Mouse (Mus musculus): ENCODE data around the gene Chgb.
A peak's percentile ranks its signal among the peaks of the same experiment; 100 is the strongest.

The Chgb gene

DNA sequence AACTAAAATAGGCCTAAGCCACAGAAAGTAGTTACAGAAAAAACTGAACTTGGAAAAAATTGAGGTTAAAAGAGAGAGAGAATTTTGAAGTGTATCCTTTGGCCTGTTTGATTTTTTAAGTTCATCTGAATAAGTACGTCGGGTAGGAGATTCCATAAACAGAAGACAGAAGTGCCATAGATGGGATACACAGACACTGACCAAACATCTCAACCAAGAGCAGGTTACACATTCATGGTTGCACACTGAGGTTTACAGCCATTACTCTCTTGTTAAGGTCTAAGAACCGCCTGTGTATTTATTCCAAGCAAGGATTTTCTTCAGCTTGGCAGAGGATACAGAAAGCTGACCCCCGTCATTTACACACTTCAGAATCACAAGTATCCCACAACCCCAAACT is at the start of gene Chgb:
Gene Chgb (plus strand): TSS at position 301 of the 400 bp plus-strand sequence.
- DNase-seq: no peak

DNA sequence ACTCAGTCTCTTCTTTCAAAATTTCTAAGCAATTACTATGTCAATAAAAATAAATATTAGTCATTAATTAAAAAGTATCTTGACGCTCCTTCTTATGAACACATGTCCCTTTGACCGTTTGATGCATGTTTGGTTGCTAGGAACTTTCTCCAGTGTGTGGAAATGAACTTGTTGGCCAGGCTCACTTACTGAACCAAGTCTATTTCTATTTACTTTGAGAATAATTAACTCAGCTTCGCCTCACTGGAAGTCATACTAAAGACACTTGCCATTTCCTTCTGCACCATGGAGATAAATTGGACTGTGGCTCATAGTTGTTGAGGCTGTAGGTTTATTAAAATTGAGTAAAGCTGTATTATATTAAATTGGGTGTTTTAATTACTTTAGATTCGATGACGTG is 48.1 kb upstream of the Chgb start:
- no peak for DNase-seq

GRCm38 (mm10) chr2:132733603-132734573 is 47.2 kb upstream of the Chgb start:
- DNase-seq: no peak

- no peak for DNase-seq
Measured at GRCm38 (mm10) chr2:132738816-132739432, 42.2 kb upstream of the Chgb start.

GRCm38 (mm10) chr2:132741862-132742347 is 39.2 kb upstream of the Chgb start:
- DNase-seq: no peak

DNA sequence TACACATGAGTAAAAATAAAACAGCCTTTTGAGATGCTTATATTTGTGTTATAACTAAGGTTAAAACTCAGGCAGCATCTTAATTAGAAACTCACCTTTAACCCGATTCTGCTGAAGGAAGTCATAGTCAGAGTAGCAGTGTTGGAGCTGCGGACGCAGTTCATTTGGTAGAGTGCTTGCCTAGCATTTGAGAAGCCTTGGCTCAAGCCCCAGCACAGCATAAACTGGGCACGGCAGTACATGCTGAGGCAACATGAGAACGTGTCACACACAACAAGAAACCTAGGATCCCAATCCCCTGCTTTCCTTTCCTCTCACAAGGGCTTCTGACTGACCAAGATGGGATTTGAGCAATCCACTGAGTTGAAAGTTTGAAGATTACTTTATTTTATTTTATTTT is 36.2 kb upstream of the Chgb start:
- DNase-seq: no peak

GRCm38 (mm10) chr2:132746108-132746507 is 35.0 kb upstream of the Chgb start:
- no peak for DNase-seq

- no peak for DNase-seq
Measured at GRCm38 (mm10) chr2:132750726-132751125, 30.4 kb upstream of the Chgb start.

DNA sequence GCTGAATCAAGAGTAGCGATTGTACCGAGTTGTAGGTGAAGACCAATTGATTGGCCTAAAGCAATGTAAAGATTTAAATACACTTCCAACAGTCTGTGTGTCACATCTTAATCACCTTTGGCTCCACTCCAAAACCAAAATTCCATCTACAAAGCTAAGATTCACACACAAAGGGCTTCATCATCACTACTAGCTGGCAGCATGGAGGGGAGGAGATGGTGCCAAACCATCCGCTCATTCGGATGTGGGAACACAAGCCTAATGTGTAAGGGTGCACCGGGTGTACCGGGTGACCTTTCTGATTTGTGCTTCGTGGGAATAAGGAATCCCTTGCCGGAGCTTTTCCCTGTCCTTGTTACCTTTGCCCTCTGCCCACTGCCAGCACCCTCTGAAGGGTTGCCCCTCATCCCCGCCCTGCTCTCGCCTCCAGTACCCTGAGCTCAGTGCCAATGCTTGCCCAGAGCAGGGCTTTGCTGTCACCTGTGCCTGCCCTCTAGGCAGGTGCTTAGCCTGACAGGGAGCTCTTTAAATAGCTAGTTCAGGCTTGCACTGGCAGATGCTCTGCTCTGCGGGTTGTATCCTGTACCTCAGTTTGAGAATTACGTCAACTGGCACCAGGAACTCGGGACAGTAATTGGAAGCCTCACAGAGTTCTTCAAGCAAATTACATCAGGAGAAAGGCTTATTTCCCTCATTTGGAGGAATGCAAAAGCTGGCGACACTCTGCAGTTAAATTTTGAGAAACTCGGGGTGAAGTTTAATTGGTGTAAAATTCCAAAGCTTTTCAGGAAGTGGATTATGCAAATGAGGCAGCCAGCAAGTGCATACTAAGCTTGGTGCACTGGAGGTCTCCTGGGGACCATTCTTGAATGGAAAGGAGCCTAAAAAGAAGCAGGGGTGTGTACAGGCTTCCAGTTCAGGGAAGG is 29.7 kb upstream of the Chgb start:
- no peak for DNase-seq

GRCm38 (mm10) chr2:132752398-132752797 is 28.7 kb upstream of the Chgb start:
- no peak for DNase-seq

GRCm38 (mm10) chr2:132753137-132753536 is 27.9 kb upstream of the Chgb start:
- DNase-seq: no peak

GRCm38 (mm10) chr2:132757911-132758310 is 23.2 kb upstream of the Chgb start:
- DNase-seq: no peak

GRCm38 (mm10) chr2:132770822-132771221 is 10.3 kb upstream of the Chgb start:
- no peak for DNase-seq

DNA sequence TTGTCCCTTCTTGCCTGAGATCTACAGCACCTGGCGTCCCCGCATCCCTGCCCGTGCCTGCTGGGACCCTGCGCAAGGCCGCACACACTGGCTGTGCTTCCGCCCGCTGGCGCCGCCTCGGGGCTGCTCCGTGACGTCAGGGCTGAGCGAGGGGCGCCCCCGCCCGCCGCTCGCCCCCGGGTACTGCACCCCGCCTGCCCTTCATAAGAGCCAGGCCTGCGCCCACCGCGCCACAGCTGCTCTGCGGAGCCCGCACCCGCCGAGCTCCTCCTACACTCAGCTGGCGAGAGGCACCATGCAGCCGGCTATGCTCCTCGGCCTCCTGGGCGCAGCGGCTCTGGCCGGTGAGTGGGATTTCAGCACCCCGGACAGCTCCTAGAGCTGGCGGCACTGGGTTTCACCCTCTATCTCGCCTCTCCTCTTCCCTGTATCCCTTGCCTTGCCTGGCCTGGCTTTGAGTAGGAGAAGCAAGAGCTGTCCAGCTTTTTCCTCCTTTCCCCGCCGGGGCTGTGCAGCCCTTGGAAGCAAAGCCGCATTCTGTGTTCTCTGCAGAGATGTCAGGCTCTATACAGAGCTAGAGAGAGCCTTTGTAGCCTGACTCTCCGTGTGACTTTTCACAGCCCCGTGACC is 476 bp downstream of the Chgb start:
- DNase-seq: peak; percentile 81

GRCm38 (mm10) chr2:132784039-132784438 is 3.0 kb downstream of the Chgb start:
- DNase-seq: no peak

DNA sequence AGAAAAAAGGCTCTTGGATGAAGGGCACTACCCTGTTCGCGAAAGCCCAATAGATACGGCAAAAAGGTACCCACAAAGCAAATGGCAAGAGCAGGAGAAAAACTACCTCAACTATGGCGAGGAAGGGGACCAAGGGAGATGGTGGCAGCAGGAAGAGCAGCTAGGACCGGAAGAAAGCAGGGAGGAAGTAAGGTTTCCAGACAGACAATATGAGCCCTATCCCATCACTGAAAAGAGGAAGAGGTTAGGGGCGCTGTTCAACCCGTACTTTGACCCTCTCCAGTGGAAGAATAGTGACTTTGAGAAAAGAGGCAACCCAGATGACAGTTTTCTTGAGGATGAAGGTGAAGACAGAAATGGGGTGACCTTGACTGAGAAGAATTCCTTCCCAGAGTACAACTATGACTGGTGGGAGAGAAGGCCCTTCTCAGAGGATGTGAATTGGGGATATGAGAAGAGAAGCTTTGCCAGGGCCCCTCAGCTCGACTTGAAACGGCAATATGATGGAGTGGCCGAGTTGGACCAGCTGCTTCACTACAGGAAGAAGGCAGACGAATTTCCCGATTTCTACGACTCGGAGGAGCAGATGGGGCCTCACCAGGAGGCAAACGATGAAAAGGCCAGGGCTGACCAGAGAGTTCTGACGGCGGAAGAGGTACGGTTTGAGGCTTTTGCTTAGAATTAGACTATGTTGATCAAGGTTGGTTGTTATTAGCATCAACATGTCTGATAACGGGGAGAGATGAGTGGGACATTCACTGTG is 12.5 kb downstream of the Chgb start:
- DNase-seq: no peak

- DNase-seq: no peak
Measured at GRCm38 (mm10) chr2:132794204-132794586, 13.1 kb downstream of the Chgb start.

DNA sequence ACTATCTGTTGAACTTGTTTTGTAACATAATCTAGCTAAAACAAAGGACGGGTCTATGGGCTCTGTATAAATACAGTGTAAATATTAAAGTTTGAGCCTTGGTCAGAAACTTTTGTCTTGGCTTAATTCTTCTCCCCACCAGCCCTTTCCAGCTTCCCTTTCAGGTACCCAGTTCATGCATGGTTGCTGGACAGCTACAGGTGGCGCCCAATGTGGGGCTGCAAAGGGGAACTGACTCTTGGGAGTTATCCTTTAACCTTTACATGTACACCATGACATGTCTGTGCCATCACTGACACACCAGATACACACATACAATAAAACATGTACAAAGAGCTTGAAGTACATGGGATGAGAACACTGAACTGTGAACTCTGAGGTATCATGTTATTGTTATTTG is 21.9 kb downstream of the Chgb start:
- DNase-seq: no peak

DNA sequence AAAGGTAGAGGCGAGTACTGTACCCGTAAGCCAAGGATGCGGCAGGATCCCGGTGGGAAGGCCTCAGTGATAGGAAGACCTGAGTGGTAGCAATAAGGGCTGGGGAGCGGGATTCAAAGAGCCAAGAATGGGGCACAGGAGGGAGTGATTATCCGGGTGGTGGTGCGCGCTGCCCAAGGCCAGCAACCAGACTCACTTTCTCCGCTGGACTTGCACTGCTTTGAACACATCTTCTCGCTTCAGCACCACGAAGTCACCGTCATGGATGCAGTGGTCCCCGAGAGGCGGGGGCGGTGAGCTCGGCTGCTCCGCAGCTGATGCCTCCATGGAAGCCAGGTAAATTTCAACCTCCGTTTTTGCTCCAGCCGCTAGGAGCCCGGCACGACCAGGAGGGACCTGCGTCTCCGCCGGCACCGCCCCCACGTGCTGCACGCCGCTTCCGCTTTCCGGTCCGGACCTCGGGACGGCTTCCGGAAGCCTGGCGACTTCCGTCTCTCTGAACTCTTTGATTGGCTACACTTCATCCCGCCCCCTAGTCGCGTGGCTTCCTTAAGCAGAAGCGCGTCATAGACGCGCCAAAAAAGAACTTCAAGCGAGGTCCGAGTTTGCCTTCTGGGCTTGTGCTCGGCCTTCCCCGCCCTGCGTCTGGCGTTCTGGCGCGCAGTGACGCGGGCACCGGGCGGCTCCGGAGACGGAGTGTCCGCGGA is 34.7 kb downstream of the Chgb start, which contains the start of the genes Trmt6 and Mcm8:
Gene Trmt6 (minus strand): TSS at position 448 of the 707 bp plus-strand sequence.
Gene Mcm8 (plus strand): TSS at position 534 of the 707 bp plus-strand sequence.
- DNase-seq: peak; percentile 86

DNA sequence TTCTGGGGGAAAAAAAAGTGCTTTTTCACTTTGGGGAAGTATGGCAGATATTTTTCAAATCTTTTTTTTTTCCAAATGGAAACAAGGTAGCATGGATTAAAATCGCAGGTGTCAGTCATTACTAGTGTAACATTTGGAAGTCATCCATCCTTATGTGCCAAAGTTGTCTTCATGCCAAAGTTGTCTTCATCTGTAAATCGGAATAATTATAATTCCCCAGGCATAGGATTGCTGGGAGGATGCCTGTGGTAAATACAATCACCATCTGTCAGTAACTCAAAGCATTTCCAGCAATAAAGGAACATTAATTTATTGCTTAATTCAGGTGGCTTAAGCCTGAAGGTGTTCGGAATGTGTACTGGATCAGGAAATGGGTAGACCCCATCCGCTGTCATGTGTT is 60.0 kb downstream of the Chgb start:
- DNase-seq: no peak
